Mouse (Mus musculus) brain, embryonic 14.5 days (tissue): ENCODE results near the gene Lrrc10b. TPM values are rescaled to one million over a fixed set of nuclear protein-coding genes. Genes with fewer than 3 reads are reported as not detected.
A peak's percentile ranks its signal among the peaks of the same experiment; 100 is the strongest.

Experiments
- DNase-seq: peaks from one replicate; pipeline ENCODE4 v3.0.0-alpha.2; 2011; ENCODE audit warnings: low read depth
- CTCF ChIP-seq: fragments of 200-500 bp; IDR thresholded peaks from 2 replicates; pipeline ENCODE4 v1.5.1; 2012; ENCODE audit warnings: inconsistent platforms, mild to moderate bottlenecking, moderate library complexity, borderline replicate concordance; ENCODE audit not compliant: insufficient read depth, insufficient read length; ENCODE audit errors: extremely low read depth
- POLR2A ChIP-seq: fragments of 200-500 bp; IDR thresholded peaks from 2 replicates; pipeline ENCODE4 v1.6.1; 2012; ENCODE audit warnings: mild to moderate bottlenecking, inconsistent platforms, borderline replicate concordance; ENCODE audit not compliant: poor library complexity, insufficient read depth, insufficient read length, severe bottlenecking; ENCODE audit errors: extremely low read depth
- polyA plus RNA-seq: library from polyadenylated mRNA; depleted of rRNA; stranded (reverse); fragments of >200 nt; gene quantifications from 2 replicates; pipeline ENCODE4 v1.2.3, GENCODE M21; 2012; rRNA removed

Lrrc10b gene
- polyA plus RNA-seq = 1.4 and 2.0 TPM in 2 replicates

DNA sequence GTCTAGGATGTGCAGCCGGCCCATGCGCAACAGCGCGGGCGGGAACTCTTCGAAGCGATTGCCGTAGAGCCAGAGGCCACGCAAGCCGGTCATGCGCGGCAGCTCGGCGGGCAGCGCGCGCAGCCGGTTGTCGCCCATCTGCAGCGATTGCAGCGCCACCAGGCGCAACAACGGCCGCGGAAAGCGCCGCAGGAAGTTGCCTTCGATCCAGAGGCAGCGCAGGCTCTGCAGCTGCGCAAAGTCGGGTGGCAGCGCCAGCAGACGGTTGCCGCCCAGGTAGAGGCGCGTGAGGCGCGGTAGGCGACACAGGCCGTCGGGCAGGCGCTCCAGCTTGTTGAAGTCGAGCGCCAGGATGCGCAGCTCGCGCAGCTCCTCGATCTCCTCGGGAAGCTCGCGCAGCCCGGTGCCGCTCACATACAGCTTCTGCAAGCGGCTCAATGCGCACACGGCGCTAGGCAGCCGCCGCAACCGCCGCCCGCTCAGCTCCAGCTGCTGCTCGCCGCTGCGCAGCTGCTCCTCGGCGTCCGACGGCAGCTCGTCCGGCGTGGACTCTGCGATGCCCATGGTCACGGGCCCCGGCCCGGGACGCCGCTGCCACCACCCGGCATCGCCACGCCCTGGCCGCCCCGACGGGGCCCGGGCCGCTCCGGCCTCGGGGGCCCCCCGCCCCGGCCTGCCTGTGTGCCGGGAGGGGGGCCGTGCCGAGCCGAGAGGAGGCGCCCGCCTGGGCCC is at the start of gene Lrrc10b:
TSS of gene Lrrc10b (minus strand) at position 722 of the 732 bp plus-strand sequence.
- peak; percentile 47 for TF ChIP-seq CTCF
- TF ChIP-seq POLR2A = no peak
- DNase-seq = peak; percentile 92

DNA sequence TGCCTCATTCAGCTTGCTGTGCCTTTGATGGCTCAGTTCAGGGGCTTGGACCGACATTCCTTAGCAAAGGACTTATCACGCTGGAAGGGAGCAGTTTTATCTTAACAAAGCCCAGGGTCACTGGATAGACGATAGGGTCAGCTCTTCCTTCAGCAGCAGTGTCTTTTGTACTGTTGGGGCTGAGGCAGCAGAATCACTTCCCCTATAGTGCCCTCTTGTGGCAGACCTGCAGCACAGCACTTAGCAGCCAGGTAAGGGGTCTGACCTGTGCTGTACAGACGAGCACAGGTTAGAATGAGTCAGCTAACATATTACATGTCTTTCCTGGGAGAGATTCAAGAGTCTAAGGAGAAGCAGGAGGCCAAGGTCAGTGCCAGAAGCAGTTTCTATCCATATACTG is 45.3 kb upstream of the Lrrc10b start:
- TF ChIP-seq CTCF (peak; percentile 95), POLR2A (no peak)
- peak; percentile 72 for DNase-seq

DNA sequence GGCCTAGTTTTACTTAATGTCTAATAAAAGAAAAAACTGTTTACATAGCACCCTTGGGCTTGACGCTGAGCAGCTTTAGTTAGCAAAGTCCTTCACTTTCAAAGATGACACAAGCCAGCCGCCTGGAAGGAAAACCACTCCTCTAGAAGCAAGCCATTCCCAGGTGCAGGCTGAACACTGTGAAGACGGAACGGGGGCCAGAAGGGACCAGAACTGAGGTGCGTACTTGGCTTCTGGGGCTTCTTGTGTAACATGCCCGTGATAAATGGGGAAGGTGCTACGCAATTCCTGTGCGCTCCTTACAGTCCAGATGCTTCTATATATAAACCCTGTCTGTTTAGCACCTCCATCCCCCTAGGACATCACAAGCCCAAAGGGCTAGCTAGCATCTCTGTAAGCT is 43.3 kb upstream of the Lrrc10b start:
- no peak for TF ChIP-seq POLR2A
- no peak for TF ChIP-seq CTCF
- no peak for DNase-seq

DNA sequence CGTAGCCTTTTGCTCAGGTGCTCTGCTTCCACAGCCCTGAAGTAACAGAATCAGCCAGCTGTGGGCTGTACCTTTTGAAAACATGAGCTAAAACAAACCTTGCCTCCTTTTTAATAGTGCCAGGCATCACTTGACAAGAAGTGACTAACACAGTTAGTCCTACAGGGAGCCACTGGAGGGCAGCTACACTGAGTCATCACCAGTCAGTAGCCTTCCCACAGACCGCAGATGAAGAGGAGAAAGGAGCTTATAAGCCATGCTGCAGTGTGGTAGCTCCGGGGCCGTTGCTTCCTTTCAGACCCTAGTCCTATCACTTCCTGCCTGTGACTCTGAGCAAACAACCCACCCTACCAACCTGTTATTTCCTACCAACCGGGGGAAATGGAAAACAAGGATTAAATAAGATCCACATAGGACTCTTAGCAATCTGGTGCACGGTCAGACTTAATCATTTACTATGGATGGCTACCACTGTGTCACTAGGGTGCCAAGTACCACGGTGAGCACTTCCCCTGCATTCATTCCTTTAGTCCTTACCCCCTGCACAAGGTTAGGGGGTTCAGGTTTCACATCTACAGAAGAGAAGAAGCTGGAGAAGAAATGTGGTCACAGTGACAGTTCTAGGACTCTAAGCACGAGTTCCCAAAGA is 40.4 kb upstream of the Lrrc10b start:
- no peak for TF ChIP-seq CTCF
- no peak for TF ChIP-seq POLR2A
- DNase-seq = no peak

DNA sequence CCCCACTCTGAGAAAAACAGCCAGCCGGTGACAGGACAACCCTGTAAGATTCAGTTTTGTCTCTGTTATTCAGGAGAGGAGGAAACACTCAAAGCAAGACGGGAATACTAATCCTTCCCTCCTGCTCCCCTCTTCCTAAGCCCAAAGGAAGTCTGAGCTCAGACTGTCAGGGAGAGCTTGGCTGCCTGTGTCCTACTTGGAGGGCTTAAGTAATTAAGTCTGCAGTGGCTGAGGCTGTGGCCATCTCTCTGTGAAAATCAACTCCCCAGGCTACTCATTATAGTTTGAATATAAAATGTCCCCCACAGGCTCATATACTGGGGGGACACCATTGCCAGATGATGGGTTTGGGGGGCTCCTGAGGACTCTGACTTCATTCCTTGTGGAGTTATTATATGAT is 39.7 kb upstream of the Lrrc10b start:
- TF ChIP-seq POLR2A = no peak
- no peak for TF ChIP-seq CTCF
- peak; percentile 23 for DNase-seq

DNA sequence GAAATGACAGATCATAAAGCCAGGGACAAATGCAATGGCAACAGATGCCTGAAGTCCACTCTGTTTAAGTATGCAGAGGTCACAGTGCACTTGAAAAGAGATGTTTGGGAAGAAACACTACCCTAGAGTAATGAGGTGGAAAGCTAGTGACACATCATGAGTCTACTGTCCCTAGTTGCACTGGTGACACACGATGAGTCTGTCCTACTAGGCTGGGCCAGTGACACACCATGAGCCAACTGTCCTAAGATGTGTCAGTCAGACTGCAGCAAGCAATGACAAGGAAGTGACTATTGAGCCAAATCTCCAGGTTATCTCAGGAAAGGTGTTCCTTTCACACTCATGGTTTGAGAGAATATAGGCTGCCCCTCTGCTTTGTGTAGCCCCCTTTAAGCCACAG is 38.4 kb upstream of the Lrrc10b start:
- no peak for DNase-seq
- TF ChIP-seq POLR2A (no peak), CTCF (no peak)

DNA sequence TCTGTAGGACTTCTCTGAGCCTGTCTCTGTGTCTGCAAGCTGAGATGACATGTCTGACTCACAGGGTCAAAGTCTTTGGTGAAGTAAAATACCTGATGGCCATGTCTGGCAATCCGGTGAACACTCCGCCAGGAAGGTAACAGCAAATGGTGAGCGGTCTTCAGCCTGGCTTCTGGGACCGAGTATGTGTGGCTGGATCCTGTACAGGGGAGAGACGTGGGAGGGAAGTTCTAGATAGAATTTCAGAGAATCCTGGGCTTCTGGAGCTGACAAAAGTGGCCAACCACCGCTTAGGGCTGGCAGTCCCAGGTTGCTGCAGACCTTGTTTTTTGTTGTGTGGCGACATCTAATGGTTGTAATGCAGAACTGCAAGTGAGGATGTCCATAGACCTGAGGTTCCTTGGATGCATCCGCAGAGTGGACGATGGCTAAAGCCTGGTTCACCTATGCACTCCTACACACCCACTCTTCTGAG is 29.0 kb upstream of the Lrrc10b start:
- TF ChIP-seq POLR2A (no peak), CTCF (peak; percentile 93)
- peak; percentile 88 for DNase-seq

DNA sequence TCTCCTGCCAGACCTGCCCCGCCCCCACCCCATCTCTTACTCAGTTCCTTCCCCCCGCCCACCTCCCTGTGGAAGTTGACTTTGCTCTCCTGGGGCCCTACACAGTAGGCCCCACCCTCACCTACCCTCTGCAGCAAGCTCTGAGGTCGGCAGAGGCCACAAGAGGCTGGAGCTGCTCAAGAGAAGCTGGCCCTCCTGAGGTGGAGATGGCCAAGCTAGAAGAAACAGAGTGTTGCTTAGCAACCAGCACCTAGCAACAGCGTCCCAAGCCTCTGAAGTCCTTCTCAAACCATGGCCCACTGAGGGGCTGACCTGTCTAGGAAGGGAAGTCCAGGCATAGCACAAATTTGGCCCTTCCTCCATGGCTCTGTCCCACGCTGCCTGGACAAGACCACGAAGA is 25.4 kb upstream of the Lrrc10b start, which contains the start of gene Ppp1r32:
TSS of gene Ppp1r32 (minus strand) at position 226 of the 400 bp plus-strand sequence.
- TF ChIP-seq POLR2A (no peak), CTCF (no peak)
- peak; percentile 84 for DNase-seq

DNA sequence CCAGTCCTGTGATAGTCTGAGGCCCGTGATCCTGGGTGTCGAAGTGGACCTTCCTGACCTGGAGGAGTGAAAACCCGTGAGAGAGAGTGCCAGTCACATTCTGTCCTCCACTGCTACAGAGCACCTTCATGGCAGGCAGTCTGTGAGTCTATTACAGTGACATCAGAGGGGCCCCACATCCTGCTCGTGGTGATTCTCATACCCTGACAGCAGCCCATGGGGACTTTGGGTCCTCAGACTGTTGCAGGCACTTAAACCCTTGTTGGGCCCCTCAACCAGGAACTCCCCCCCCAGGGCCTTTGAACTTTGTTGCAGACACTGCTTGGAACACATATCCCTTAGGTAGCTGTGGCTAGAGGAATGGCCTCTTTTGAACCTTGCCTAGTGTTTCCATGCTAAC is 22.3 kb upstream of the Lrrc10b start:
- DNase-seq = no peak
- no peak for TF ChIP-seq POLR2A
- no peak for TF ChIP-seq CTCF

DNA sequence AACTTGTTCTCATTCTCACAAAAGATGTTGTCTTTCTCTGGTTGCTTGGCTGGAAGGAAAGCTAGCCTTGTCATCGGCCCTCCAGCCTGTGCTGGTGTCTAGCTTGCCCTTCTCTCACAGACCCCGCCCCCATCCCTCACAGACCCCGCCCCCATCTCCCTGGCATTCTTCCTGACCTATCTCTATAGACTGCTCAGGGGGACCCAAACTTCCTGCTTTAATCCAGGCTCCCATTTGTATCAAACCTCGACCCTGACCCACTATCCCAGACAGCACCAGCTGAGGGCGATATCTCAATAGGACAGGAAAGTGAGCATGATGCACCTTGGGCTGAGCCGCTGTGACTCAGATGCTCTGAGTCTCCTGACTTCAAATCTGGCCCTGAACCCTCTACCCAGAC is 16.5 kb upstream of the Lrrc10b start:
- TF ChIP-seq CTCF (0 out of 2 replicates have a peak, but pooled peaks have one; percentile 9), POLR2A (no peak)
- no peak for DNase-seq

DNA sequence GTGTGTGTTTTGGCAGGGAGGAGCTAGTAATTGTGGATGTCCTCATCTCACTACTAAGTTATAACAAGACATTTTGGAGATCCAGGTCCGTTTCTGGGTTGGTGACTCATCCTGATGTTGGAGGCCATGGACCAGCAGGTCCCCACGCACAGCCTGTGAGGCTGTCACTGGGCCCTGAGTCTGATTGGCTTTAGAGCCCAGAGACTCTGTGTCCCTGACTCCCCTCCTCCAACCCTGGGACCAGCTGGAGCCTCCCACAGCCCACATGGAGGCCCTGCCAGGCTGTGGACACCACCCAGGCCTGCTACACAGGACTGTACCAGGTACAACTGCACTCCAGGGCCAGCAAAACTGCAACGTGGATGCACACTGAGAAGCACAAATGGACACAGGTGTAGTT is 15.7 kb upstream of the Lrrc10b start:
- no peak for DNase-seq

More for the DNA sequence above, 15.7 kb upstream of the Lrrc10b start:
- TF ChIP-seq CTCF (no peak), POLR2A (no peak)
